ENCODE assay signal across 8 mouse cellular contexts in genomic region chr10:58231779-58232640, GRCm38 (mm10). TPM values are rescaled to one million over a fixed set of nuclear protein-coding genes. Genes with fewer than 3 reads are reported as not detected.
A peak's percentile ranks its signal among the peaks of the same experiment; 100 is the strongest.
DNase-seq lines count a peak whose midpoint lies in the region; ATAC-seq and TF ChIP-seq lines count a peak whose summit lies in the region.
"Not testable (repeated sequence)": the region's sequence is repeated elsewhere in the genome, so short reads cannot be mapped to it uniquely, and the experiment has no call there.

No protein-coding gene starts in this region.

- peaks cover 15% of the 10 kb centered on the region for H3K9me3 ChIP-seq in forebrain, embryonic 14.5 days (replicated peaks; ENCODE audit: control insufficient read depth, low read length)
- H3K9me3 ChIP-seq in heart, postnatal 0 days (replicated peaks; ENCODE audit: control insufficient read depth, low read length) = peaks cover 11% of the 10 kb centered on the region
- not testable (repeated sequence) for H3K9me3 ChIP-seq in liver, embryonic 11.5 days (ENCODE audit: control insufficient read depth, low read length)
- H3K9me3 ChIP-seq in stomach, embryonic 14.5 days (ENCODE audit: control insufficient read depth, low read depth, low read length) = peaks cover 13% of the 10 kb centered on the region

- TF ChIP-seq CTCF in heart, postnatal 0 days (IDR thresholded peaks at IDR 0.05; ENCODE audit: low read depth) = not testable (repeated sequence)

- H3K36me3 ChIP-seq in forebrain, embryonic 14.5 days (ENCODE audit: control insufficient read depth, insufficient read depth, low read length); heart, postnatal 0 days (replicated peaks; ENCODE audit: control insufficient read depth, insufficient read depth, low read length); liver, embryonic 11.5 days (ENCODE audit: control insufficient read depth, insufficient read depth, low read length); stomach, embryonic 14.5 days (ENCODE audit: control insufficient read depth, insufficient read depth, low read length): not testable (repeated sequence)

- H3K27me3 ChIP-seq in forebrain, embryonic 14.5 days (replicated peaks; ENCODE audit: control insufficient read depth, insufficient read depth, low read length); heart, postnatal 0 days (ENCODE audit: control insufficient read depth, insufficient read depth, low read length); liver, embryonic 11.5 days (replicated peaks; ENCODE audit: control insufficient read depth, insufficient read depth, low read length); stomach, embryonic 14.5 days (ENCODE audit: control insufficient read depth, insufficient read depth, low read length): not testable (repeated sequence)

- not testable (repeated sequence) for H3K27ac ChIP-seq in forebrain, embryonic 14.5 days (ENCODE audit: low read depth, low read length); heart, postnatal 0 days (ENCODE audit: low read depth); liver, embryonic 11.5 days (ENCODE audit: low read depth, low read length); stomach, embryonic 14.5 days (ENCODE audit: low read length)

- peak; percentile 81 for ATAC-seq in cerebellum, adult (ENCODE audit: insufficient number of reproducible peaks, low FRiP score, low TSS enrichment)
- peak; percentile 79 for ATAC-seq in forebrain, embryonic 14.5 days
- peak; percentile 76 for ATAC-seq in heart, postnatal 0 days (ENCODE audit: insufficient read depth, low read depth)
- ATAC-seq in liver, embryonic 11.5 days (replicated peaks; ENCODE audit: low FRiP score) = peak; percentile 78
- ATAC-seq in monocyte, adult 5-6 weeks (replicated peaks; ENCODE audit: insufficient number of reproducible peaks, low FRiP score, low TSS enrichment, poor library complexity, severe bottlenecking) = peak; percentile 64
- ATAC-seq in stomach, embryonic 14.5 days (ENCODE audit: insufficient number of reproducible peaks, insufficient read depth, low FRiP score, low read depth) = peak; percentile 86

- H3K9ac ChIP-seq in forebrain, embryonic 14.5 days (ENCODE audit: low read length); heart, postnatal 0 days (replicated peaks; ENCODE audit: low read depth, low read length); liver, embryonic 11.5 days (ENCODE audit: low read depth, low read length); stomach, embryonic 14.5 days (replicated peaks; ENCODE audit: low read depth, low read length): not testable (repeated sequence)

- not testable (repeated sequence) for H3K4me3 ChIP-seq in forebrain, embryonic 14.5 days (ENCODE audit: low read depth, low read length); heart, postnatal 0 days (ENCODE audit: low read depth, low read length); liver, embryonic 11.5 days (ENCODE audit: low read depth, low read length); stomach, embryonic 14.5 days (ENCODE audit: low read depth, low read length)

- 90% methylated on average over 32 of the region's 35 CpGs for WGBS in forebrain, embryonic 14.5 days
- WGBS in heart, postnatal 0 days = 83% methylated on average over 30 of the region's 35 CpGs
- WGBS in liver, embryonic 11.5 days = 85% methylated on average over 32 of the region's 35 CpGs
- WGBS in stomach, embryonic 14.5 days = 88% methylated on average over 31 of the region's 35 CpGs

- not testable (repeated sequence) for TF ChIP-seq EP300 in heart, postnatal 0 days (IDR thresholded peaks at IDR 0.05; ENCODE audit: low read depth)

- H3K4me2 ChIP-seq in forebrain, embryonic 14.5 days (ENCODE audit: low read length); heart, postnatal 0 days (ENCODE audit: low read depth, low read length); liver, embryonic 11.5 days; stomach, embryonic 14.5 days (replicated peaks; ENCODE audit: low read depth, low read length): not testable (repeated sequence)

- H3K4me1 ChIP-seq in forebrain, embryonic 14.5 days (ENCODE audit: control insufficient read depth, insufficient read depth, low read length); heart, postnatal 0 days (ENCODE audit: control insufficient read depth, insufficient read depth); liver, embryonic 11.5 days (replicated peaks; ENCODE audit: control insufficient read depth, insufficient read depth, low read length); stomach, embryonic 14.5 days (ENCODE audit: control insufficient read depth, insufficient read depth, low read length): not testable (repeated sequence)

- peak; percentile 51 for DNase-seq in CD4-positive, CD25-positive, alpha-beta regulatory T cell, adult 2 months (ENCODE audit: low read depth, low spot score)
- peak; percentile 34 for DNase-seq in forebrain, embryonic 14.5 days (ENCODE audit: low spot score)
- not testable (repeated sequence) for DNase-seq in heart, postnatal 0 days (ENCODE audit: low spot score)
- DNase-seq in kidney, postnatal 10 days = peak; percentile 76
- peak; percentile 79 for DNase-seq in liver, embryonic 11.5 days (ENCODE audit: low spot score)

RNA-seq across cellular contexts. Expression of gene Duxf3, which starts 0.5 kb away (rescaled TPM):
- not detected in 2 replicates for polyA plus RNA-seq in forebrain, embryonic 14.5 days (2014; fragmentation: Nextera tagmentation; extraction: Ambion mirVana)
- not detected in 2 replicates for total RNA-seq in heart, postnatal 0 days (2014; rRNA removed; ENCODE audit: low replicate concordance)
- not detected in 2 replicates for polyA plus RNA-seq in heart, postnatal 0 days (2015; fragmentation: Nextera tagmentation; extraction: Ambion mirVana)
- not detected in 2 replicates for polyA plus RNA-seq in liver, embryonic 11.5 days (2014; fragmentation: Nextera tagmentation; extraction: Ambion mirVana)
- total RNA-seq in monocyte, adult 5-6 weeks (2017) = not detected in 3 replicates
- polyA plus RNA-seq in stomach, embryonic 14.5 days (2014; fragmentation: Nextera tagmentation; extraction: Ambion mirVana) = not detected in 2 replicates

RNA-seq across cellular contexts. Expression of gene Gm4981, which starts 4.5 kb away (rescaled TPM):
- polyA plus RNA-seq in forebrain, embryonic 14.5 days (2014; fragmentation: Nextera tagmentation; extraction: Ambion mirVana) = not detected in 2 replicates
- total RNA-seq in heart, postnatal 0 days (2014; rRNA removed; ENCODE audit: low replicate concordance) = not detected in 2 replicates
- polyA plus RNA-seq in heart, postnatal 0 days (2015; fragmentation: Nextera tagmentation; extraction: Ambion mirVana) = not detected in 2 replicates
- polyA plus RNA-seq in liver, embryonic 11.5 days (2014; fragmentation: Nextera tagmentation; extraction: Ambion mirVana) = not detected in 2 replicates
- total RNA-seq in monocyte, adult 5-6 weeks (2017) = 0.19 to 0.64 TPM in 2 of 3 replicates, not detected in the other
- not detected in 2 replicates for polyA plus RNA-seq in stomach, embryonic 14.5 days (2014; fragmentation: Nextera tagmentation; extraction: Ambion mirVana)

RNA-seq across cellular contexts. Expression of gene AW822073, which starts 7.3 kb away (rescaled TPM):
- polyA plus RNA-seq in forebrain, embryonic 14.5 days (2014; fragmentation: Nextera tagmentation; extraction: Ambion mirVana) = not detected in 2 replicates
- not detected in 2 replicates for total RNA-seq in heart, postnatal 0 days (2014; rRNA removed; ENCODE audit: low replicate concordance)
- polyA plus RNA-seq in heart, postnatal 0 days (2015; fragmentation: Nextera tagmentation; extraction: Ambion mirVana) = not detected in 2 replicates
- polyA plus RNA-seq in liver, embryonic 11.5 days (2014; fragmentation: Nextera tagmentation; extraction: Ambion mirVana) = not detected in 2 replicates
- total RNA-seq in monocyte, adult 5-6 weeks (2017) = not detected in 3 replicates
- polyA plus RNA-seq in stomach, embryonic 14.5 days (2014; fragmentation: Nextera tagmentation; extraction: Ambion mirVana) = not detected in 2 replicates

RNA-seq across cellular contexts. Expression of gene Gcc2, which starts 23.3 kb away (rescaled TPM):
- polyA plus RNA-seq in forebrain, embryonic 14.5 days (2014; fragmentation: Nextera tagmentation; extraction: Ambion mirVana) = 56.8 and 58.8 TPM in 2 replicates
- total RNA-seq in heart, postnatal 0 days (2014; rRNA removed; ENCODE audit: low replicate concordance) = 11.4 and 16.6 TPM in 2 replicates
- 33.9 and 37.3 TPM in 2 replicates for polyA plus RNA-seq in heart, postnatal 0 days (2015; fragmentation: Nextera tagmentation; extraction: Ambion mirVana)
- 37.1 and 37.6 TPM in 2 replicates for polyA plus RNA-seq in liver, embryonic 11.5 days (2014; fragmentation: Nextera tagmentation; extraction: Ambion mirVana)
- total RNA-seq in monocyte, adult 5-6 weeks (2017) = 35.0 to 48.5 TPM (median 37.9 TPM) in 3 replicates
- 71.4 and 75.8 TPM in 2 replicates for polyA plus RNA-seq in stomach, embryonic 14.5 days (2014; fragmentation: Nextera tagmentation; extraction: Ambion mirVana)
